Mouse (Mus musculus) kidney, postnatal 4 days (tissue): Measurements from ENCODE around the gene Olfr518.
A peak's percentile ranks its signal among the peaks of the same experiment; 100 is the strongest.

Experiments used
- DNase-seq, 2 experiments: peaks; one replicate each; pipeline ENCODE4 v3.0.0; 2021; ENCODE audit warnings: mixed read lengths in 2 of 2

Olfr518 gene

GRCm38 (mm10) chr7:108884906-108885305 lies at the start of gene Olfr518:
TSS of gene Olfr518 (minus strand) at chr7:108885006.
- DNase-seq: no peak

DNA sequence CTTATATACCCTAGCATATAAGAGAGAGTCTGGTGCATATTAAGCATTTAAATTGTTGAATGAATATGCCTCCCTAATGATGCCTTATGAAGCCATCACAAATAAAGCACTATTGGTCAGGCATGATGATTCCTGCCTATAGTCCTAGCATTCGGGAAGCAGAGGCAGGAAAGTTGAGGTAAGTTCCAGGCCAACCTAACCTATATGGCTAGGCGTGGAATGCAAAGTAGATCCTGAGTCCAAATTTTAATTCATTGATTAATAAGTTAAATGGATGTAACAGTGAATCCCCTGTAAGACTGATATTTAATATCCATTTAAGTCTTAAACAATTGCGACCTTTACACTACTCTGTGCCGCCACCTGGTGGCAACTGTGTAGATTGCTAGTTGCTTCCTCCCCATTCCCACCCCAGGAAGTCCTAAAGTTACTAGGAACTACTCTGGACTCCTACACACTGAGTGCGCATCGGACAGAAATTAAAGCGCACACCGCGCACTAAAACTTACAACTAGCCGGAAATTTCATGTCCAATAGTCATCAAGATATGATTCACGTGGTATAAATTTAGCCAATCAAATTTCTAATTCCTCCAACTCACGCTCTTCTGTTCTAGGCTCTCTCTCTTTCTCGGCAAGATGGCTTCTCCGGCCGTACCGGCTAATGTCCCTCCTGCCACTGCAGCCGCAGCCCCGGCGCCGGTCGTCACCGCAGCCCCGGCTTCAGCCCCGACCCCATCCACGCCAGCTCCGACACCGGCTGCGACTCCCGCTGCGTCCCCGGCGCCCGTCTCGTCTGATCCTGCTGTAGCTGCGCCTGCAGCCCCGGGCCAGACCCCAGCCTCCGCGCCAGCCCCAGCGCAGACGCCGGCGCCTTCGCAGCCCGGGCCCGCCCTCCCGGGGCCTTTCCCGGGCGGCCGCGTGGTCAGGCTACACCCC lies 49.3 kb upstream of the Olfr518 start, which contains the start of gene Eif3f:
TSS of gene Eif3f (plus strand) at position 624 of the 938 bp plus-strand sequence.
- DNase-seq: peak; percentile 94 to 95

- DNase-seq: no peak
Observed at GRCm38 (mm10) chr7:108929726-108930393, 45.1 kb upstream of the Olfr518 start, which contains the start of gene Nlrp10. TSS of gene Nlrp10 (minus strand) at chr7:108930178.

- DNase-seq: no peak
Observed at GRCm38 (mm10) chr7:108928280-108929188, 43.7 kb upstream of the Olfr518 start.

- DNase-seq: no peak
Observed at GRCm38 (mm10) chr7:108927043-108927442, 42.2 kb upstream of the Olfr518 start.

DNA sequence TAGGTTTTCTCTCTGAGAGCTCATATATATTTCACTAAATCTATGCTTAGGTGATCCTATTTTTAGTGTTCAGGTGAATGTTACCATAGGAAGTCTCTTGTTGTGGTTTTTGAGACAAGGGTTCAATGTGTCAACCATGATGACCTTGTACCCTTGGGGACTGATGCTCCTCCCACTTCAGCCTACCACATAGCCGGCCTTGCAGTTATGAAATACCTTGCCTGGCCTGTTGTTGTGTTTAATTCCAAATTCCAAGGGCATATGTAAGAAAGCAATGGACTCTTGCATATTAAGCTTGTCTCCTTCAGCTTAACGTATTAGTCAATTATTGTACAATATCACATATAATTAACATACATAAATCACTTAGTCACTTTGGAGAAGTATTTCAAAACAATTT lies 19.2 kb upstream of the Olfr518 start:
- no peak for DNase-seq

- DNase-seq: no peak
Observed at GRCm38 (mm10) chr7:108894320-108894719, 9.5 kb upstream of the Olfr518 start, which contains the start of gene Olfr519. TSS of gene Olfr519 (minus strand) at chr7:108894420.

DNA sequence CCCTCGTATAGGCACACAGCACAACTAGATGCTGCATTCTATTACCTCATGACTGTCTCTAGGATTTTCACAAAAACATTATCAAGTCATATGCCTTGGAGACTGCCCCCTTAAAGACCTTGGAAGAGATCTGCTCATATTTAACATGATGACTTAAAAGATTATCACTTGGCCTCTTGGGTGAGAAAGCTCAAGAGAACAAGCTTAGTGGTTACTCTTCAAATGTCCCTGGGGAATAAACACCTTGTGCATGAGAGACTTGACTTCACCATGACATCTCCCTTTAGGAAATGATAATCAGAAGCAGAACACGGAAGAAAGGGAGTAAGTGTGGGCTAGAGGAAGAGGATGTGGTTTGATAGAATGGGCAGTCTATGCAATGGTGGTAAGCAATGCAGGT lies 12.5 kb downstream of the Olfr518 start, which contains the start of gene Olfr517:
TSS of gene Olfr517 (minus strand) at position 101 of the 400 bp plus-strand sequence.
- DNase-seq: no peak

GRCm38 (mm10) chr7:108850429-108850828 lies 34.4 kb downstream of the Olfr518 start, which contains the start of gene Olfr516:
TSS of gene Olfr516 (minus strand) at chr7:108850529.
- no peak for DNase-seq
